Mouse (Mus musculus) limb, embryonic 10.5 days (tissue): ENCODE measurements around the gene Zmym3. TPM values are rescaled to one million over a fixed set of nuclear protein-coding genes. Genes with fewer than 3 reads are reported as not detected.

Experiments used
- polyA plus RNA-seq: library from polyadenylated mRNA; unstranded; fragments of >200 nt; fragmentation: Nextera tagmentation; extraction: Ambion mirVana; gene quantifications from 2 replicates; pipeline ENCODE4 v1.2.1, GENCODE M21; 2016

The Zmym3 gene
- polyA plus RNA-seq, 1 experiment from 2014 or later = 30.8 TPM

Other genes starting within 250 kb of the Zmym3 start
- 49.2 and 50.4 TPM in 2 replicates for gene Snx12, start 198.3 kb downstream of the Zmym3 start, polyA plus RNA-seq
- gene Foxo4, start 166.3 kb downstream of the Zmym3 start, polyA plus RNA-seq = 3.7 and 4.7 TPM in 2 replicates
- gene Gm614, start 156.9 kb downstream of the Zmym3 start, polyA plus RNA-seq = not detected in 2 replicates
- gene Il2rg, start 152.6 kb downstream of the Zmym3 start, polyA plus RNA-seq = 4.8 and 4.9 TPM in 2 replicates
- not detected in 2 replicates for gene Gm20489, start 151.8 kb downstream of the Zmym3 start, polyA plus RNA-seq
- gene Med12, start 146.8 kb downstream of the Zmym3 start, polyA plus RNA-seq = 35.9 and 42.9 TPM in 2 replicates
- gene Nlgn3, start 121.7 kb downstream of the Zmym3 start, polyA plus RNA-seq = 1.6 and 7.8 TPM in 2 replicates
- gene Gjb1, start 44.5 kb downstream of the Zmym3 start, polyA plus RNA-seq = not detected in 2 replicates
- gene Nono, start 8.5 kb upstream of the Zmym3 start, polyA plus RNA-seq = 627 and 644 TPM in 2 replicates
- gene Itgb1bp2, start 28.2 kb upstream of the Zmym3 start, polyA plus RNA-seq = 2.2 and 2.9 TPM in 2 replicates
- 20.0 and 23.8 TPM in 2 replicates for gene Taf1, start 111.9 kb upstream of the Zmym3 start, polyA plus RNA-seq
- gene Ogt, start 219.2 kb upstream of the Zmym3 start, polyA plus RNA-seq = 114 and 144 TPM in 2 replicates